Mouse (Mus musculus) thymus, postnatal 14 days (tissue): ENCODE results near the gene Inpp5e.
A peak's percentile ranks its signal among the peaks of the same experiment; 100 is the strongest.

Experiments used
- DNase-seq: peaks from one replicate; pipeline ENCODE4 v3.0.0; 2021

Inpp5e gene

GRCm38 (mm10) chr2:26359983-26360382 is 49.0 kb downstream of the Inpp5e start:
- DNase-seq = no peak

GRCm38 (mm10) chr2:26358667-26359320 is 50.2 kb downstream of the Inpp5e start:
- DNase-seq = no peak

GRCm38 (mm10) chr2:26357484-26357883 is 51.5 kb downstream of the Inpp5e start:
- no peak for DNase-seq

- DNase-seq = peak; percentile 69
Measured at GRCm38 (mm10) chr2:26356678-26357077, 52.3 kb downstream of the Inpp5e start.

- DNase-seq = peak; percentile 51
Measured at GRCm38 (mm10) chr2:26356231-26356630, 52.8 kb downstream of the Inpp5e start.

- no peak for DNase-seq
Measured at GRCm38 (mm10) chr2:26354401-26354800, 54.6 kb downstream of the Inpp5e start.

- DNase-seq = no peak
Measured at GRCm38 (mm10) chr2:26353066-26353980, 55.7 kb downstream of the Inpp5e start.

- peak; percentile 88 for DNase-seq
Measured at GRCm38 (mm10) chr2:26352291-26352910, 56.6 kb downstream of the Inpp5e start.

- peak; percentile 96 for DNase-seq
Measured at GRCm38 (mm10) chr2:26351358-26352290, 57.4 kb downstream of the Inpp5e start, which contains the start of gene Dnlz. Dnlz (minus strand) TSS chr2:26352110.

- DNase-seq = no peak
Measured at GRCm38 (mm10) chr2:26348241-26348640, 60.8 kb downstream of the Inpp5e start.
